Mouse (Mus musculus) neural tube, embryonic 12.5 days (tissue): Measurements from ENCODE around the gene Brd1. TPM values are rescaled to one million over a fixed set of nuclear protein-coding genes. Genes with fewer than 3 reads are reported as not detected.

ENCODE experiments used
- ATAC-seq: fragments of 200-750 bp; cut with Nextera tagmentation; 2 replicates; pipeline ENCODE4 v1.8.0; 2017; ENCODE audit warnings: low read depth, mild to moderate bottlenecking, moderate TSS enrichment, moderate library complexity; ENCODE audit not compliant: low FRiP score
- H3K27ac ChIP-seq: fragments of 300-500 bp; sonication (generic); 2 replicates; pipeline ENCODE4 v1.5.1; 2016
- H3K27me3 ChIP-seq: fragments of 300-500 bp; sonication (generic); replicated peaks from 2 replicates; pipeline ENCODE4 v1.6.1; 2016; ENCODE audit warnings: mild to moderate bottlenecking
- H3K36me3 ChIP-seq: fragments of 300-500 bp; sonication (generic); 2 replicates; pipeline ENCODE4 v1.6.1; 2016; ENCODE audit warnings: mild to moderate bottlenecking
- H3K4me1 ChIP-seq: fragments of 300-500 bp; sonication (generic); 2 replicates; pipeline ENCODE4 v1.6.1; 2016
- H3K4me2 ChIP-seq: fragments of 300-500 bp; sonication (generic); replicated peaks from 2 replicates; pipeline ENCODE4 v1.6.1; 2016; ENCODE audit warnings: mild to moderate bottlenecking
- H3K4me3 ChIP-seq: fragments of 300-500 bp; sonication (generic); 2 replicates; pipeline ENCODE4 v1.5.1; 2016
- H3K9ac ChIP-seq: fragments of 300-500 bp; sonication (generic); 2 replicates; pipeline ENCODE4 v1.6.1; 2016; ENCODE audit warnings: mild to moderate bottlenecking
- H3K9me3 ChIP-seq: fragments of 300-500 bp; sonication (generic); 2 replicates; pipeline ENCODE4 v1.6.1; 2016; ENCODE audit warnings: mild to moderate bottlenecking
- WGBS: fragments of 180-500 bp; shearing (Covaris S2); methylation state at CpG from one replicate; pipeline ENCODE4 v1.1.7; 2016; 5-methylcytosine and 5-hydroxymethylcytosine counted together
- polyA plus RNA-seq: library from polyadenylated mRNA; unstranded; fragments of >200 nt; fragmentation: Nextera tagmentation; extraction: Ambion mirVana; gene quantifications from 2 replicates; pipeline ENCODE4 v1.2.1, GENCODE M21; 2016

The Brd1 gene
- polyA plus RNA-seq, 1 experiment from 2014 or later = 23.3 TPM

GRCm38 (mm10) chr15:88668693-88669092 is 65.3 kb downstream of the Brd1 start:
- Histone ChIP-seq H3K27me3 (no peaks in the 10 kb centered on the region), H3K4me1 (no peaks in the 10 kb centered on the region), H3K9me3 (no peaks in the 10 kb centered on the region), H3K36me3 (no peaks in the 10 kb centered on the region), H3K9ac (no peak overlapping the region), H3K27ac (no peak overlapping the region), H3K4me3 (no peak overlapping the region), H3K4me2 (no peak overlapping the region)
- 80% methylated on average over 2 of the region's 2 CpGs for WGBS
- ATAC-seq = no peak

- Histone ChIP-seq H3K27ac (no peak overlapping the region), H3K9me3 (no peaks in the 10 kb centered on the region), H3K4me3 (no peak overlapping the region), H3K36me3 (no peaks in the 10 kb centered on the region), H3K4me1 (no peaks in the 10 kb centered on the region), H3K4me2 (no peak overlapping the region), H3K27me3 (no peaks in the 10 kb centered on the region; the same call in none of the 2 replicates), H3K9ac (no peak overlapping the region)
- no peak for ATAC-seq
- 90% methylated on average over 3 of the region's 3 CpGs for WGBS
Observed at GRCm38 (mm10) chr15:88667653-88668052, 66.4 kb downstream of the Brd1 start.

- H3K27ac ChIP-seq = no peak overlapping the region
- H3K36me3 ChIP-seq = no peaks in the 10 kb centered on the region
- no peak overlapping the region for H3K4me3 ChIP-seq
- no peak for ATAC-seq
- no peak overlapping the region for H3K9ac ChIP-seq
- H3K4me2 ChIP-seq = no peak overlapping the region
- H3K27me3 ChIP-seq = no peaks in the 10 kb centered on the region; the same call in none of the 2 replicates
- H3K4me1 ChIP-seq = peaks cover 5% of the 10 kb centered on the region; the same call in 1 of the 2 replicates
- H3K9me3 ChIP-seq = no peaks in the 10 kb centered on the region
- WGBS = 52% methylated on average over 4 of the region's 4 CpGs
Observed at GRCm38 (mm10) chr15:88665846-88666245, 68.2 kb downstream of the Brd1 start.

- Histone ChIP-seq H3K27ac (no peak overlapping the region), H3K4me1 (peaks cover 5% of the 10 kb centered on the region; the same call in 1 of the 2 replicates), H3K4me3 (no peak overlapping the region), H3K9me3 (no peaks in the 10 kb centered on the region), H3K27me3 (no peaks in the 10 kb centered on the region; the same call in none of the 2 replicates), H3K4me2 (no peak overlapping the region), H3K36me3 (no peaks in the 10 kb centered on the region), H3K9ac (no peak overlapping the region)
- 37% methylated on average over 11 of the region's 11 CpGs for WGBS
- ATAC-seq = no peak
Observed at GRCm38 (mm10) chr15:88663041-88663440, 71.0 kb downstream of the Brd1 start.

GRCm38 (mm10) chr15:88662111-88662850 is 71.8 kb downstream of the Brd1 start:
- Histone ChIP-seq H3K9ac (no peak overlapping the region), H3K9me3 (no peaks in the 10 kb centered on the region), H3K27ac (no peak overlapping the region), H3K27me3 (no peaks in the 10 kb centered on the region; the same call in none of the 2 replicates), H3K4me1 (peaks cover 5% of the 10 kb centered on the region; the same call in 1 of the 2 replicates), H3K4me2 (peak overlapping the region; percentile 49), H3K36me3 (no peaks in the 10 kb centered on the region), H3K4me3 (no peak overlapping the region)
- WGBS = 4% methylated on average over 22 of the region's 22 CpGs
- no peak for ATAC-seq

- 66% methylated on average over 3 of the region's 3 CpGs for WGBS
- Histone ChIP-seq H3K4me2 (no peak overlapping the region), H3K36me3 (no peaks in the 10 kb centered on the region), H3K4me3 (no peak overlapping the region), H3K9me3 (no peaks in the 10 kb centered on the region), H3K27ac (no peak overlapping the region), H3K4me1 (peaks cover 5% of the 10 kb centered on the region; the same call in 1 of the 2 replicates), H3K9ac (no peak overlapping the region), H3K27me3 (no peaks in the 10 kb centered on the region; the same call in none of the 2 replicates)
- no peak for ATAC-seq
Observed at GRCm38 (mm10) chr15:88661654-88662053, 72.4 kb downstream of the Brd1 start.

GRCm38 (mm10) chr15:88652006-88652405 is 82.0 kb downstream of the Brd1 start:
- WGBS = 58% methylated on average over 5 of the region's 5 CpGs

GRCm38 (mm10) chr15:88651019-88651418 is 83.0 kb downstream of the Brd1 start:
- Histone ChIP-seq H3K27ac (no peak overlapping the region), H3K4me1 (no peaks in the 10 kb centered on the region), H3K4me3 (no peak overlapping the region), H3K27me3 (no peaks in the 10 kb centered on the region), H3K9me3 (no peaks in the 10 kb centered on the region), H3K4me2 (no peak overlapping the region), H3K36me3 (no peaks in the 10 kb centered on the region), H3K9ac (no peak overlapping the region)
- 24% methylated on average over 13 of the region's 13 CpGs for WGBS
- ATAC-seq = no peak

More at GRCm38 (mm10) chr15:88652006-88652405, 82.0 kb downstream of the Brd1 start:
- Histone ChIP-seq H3K27ac (no peak overlapping the region), H3K36me3 (no peaks in the 10 kb centered on the region), H3K27me3 (no peaks in the 10 kb centered on the region), H3K4me1 (no peaks in the 10 kb centered on the region), H3K4me3 (no peak overlapping the region), H3K4me2 (no peak overlapping the region), H3K9me3 (no peaks in the 10 kb centered on the region), H3K9ac (no peak overlapping the region)
- ATAC-seq = no peak

Other genes starting within 250 kb of the Brd1 start
- not detected in 2 replicates for gene Zdhhc25, start 133.9 kb downstream of the Brd1 start, polyA plus RNA-seq
- gene Zbed4, start 17.4 kb upstream of the Brd1 start, polyA plus RNA-seq = 34.2 and 36.3 TPM in 2 replicates
- 7.6 and 9.9 TPM in 2 replicates for gene Alg12, start 85.1 kb upstream of the Brd1 start, polyA plus RNA-seq
- gene Creld2, start 85.4 kb upstream of the Brd1 start, polyA plus RNA-seq = 62.8 and 65.2 TPM in 2 replicates
- gene Pim3, start 128.0 kb upstream of the Brd1 start, polyA plus RNA-seq = 52.4 and 52.9 TPM in 2 replicates
- gene Ttll8, start 220.2 kb upstream of the Brd1 start, polyA plus RNA-seq = not detected in 2 replicates
- 2.8 and 4.1 TPM in 2 replicates for gene Mlc1, start 244.8 kb upstream of the Brd1 start, polyA plus RNA-seq
- not detected in 2 replicates for gene Mov10l1, start 248.7 kb upstream of the Brd1 start, polyA plus RNA-seq